Mouse (Mus musculus): ENCODE measurements at regions not wholly inside any gene's neighbourhood (a gene's known extent, or its start where the extent isn't known, plus 50 kb on each side); places are given as distances from the start of the nearest gene placed in this dataset.

- no peak for DNase-seq (ENCODE audit: low spot score)
Measured at GRCm38 (mm10) chr11:112728154-112728952, 53.7 kb upstream of the Sox9 start.

Measured in ovary, postnatal 14 days (tissue).